Mouse (Mus musculus): ENCODE data around the gene Dnttip1.

DNA sequence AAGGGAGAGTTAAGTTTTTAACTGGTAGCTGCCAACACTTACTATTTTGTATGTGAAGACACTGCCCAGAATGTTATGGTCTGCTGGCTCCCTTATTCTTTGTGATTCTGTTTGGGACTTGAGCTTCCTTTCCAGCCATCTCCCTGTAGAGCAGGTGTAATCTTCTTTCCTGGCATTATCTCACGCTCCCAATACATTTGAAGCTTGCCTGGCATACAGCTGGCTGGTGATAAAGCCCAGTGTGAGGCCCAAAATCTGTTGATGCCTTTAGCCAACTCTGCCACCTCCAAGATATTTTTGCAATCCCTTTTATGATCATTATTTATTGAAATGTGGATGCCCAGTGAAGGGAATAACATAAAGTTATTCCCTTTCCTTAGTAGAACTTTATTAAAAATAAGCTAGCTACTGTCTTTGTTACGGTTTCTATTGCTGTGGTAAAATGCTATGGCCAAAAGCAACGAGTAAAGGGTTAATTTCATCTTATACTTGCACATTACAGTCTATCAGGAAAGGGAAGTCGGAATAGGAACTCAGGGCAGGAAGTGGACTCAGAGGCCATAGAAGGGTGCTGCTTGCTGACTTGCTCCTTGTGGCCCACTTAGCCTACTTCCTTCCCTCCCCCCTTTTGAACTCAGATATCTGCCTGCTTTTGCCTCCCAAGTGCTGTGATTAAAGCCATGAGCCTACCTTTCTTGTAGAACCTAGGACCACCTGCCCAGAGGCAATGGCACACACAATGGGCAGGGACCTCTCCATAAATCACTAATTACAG lies 14.5 kb downstream of the Dnttip1 start:
- TF ChIP-seq GATA1 (IDR thresholded peaks at IDR 0.05; ENCODE audit: low read depth, low read length) = no peak
- TF ChIP-seq CTCF (IDR thresholded peaks at IDR 0.05 in 2 of 3, conservative IDR thresholded peaks at IDR 0.05 in 1 of 3; ENCODE audit: control insufficient read depth in 1 of 3, insufficient read depth in 1 of 3, low read depth in 2 of 3, low read length in 3 of 3, poor library complexity in 1 of 3, severe bottlenecking in 1 of 3) = no peak
- no peak; a peak in 1 of 4 replicates for TF ChIP-seq EP300 (IDR thresholded peaks at IDR 0.05; ENCODE audit: low read depth in 1 of 2, low read length in 2 of 2)
- TF ChIP-seq POLR2A (IDR thresholded peaks at IDR 0.05; ENCODE audit: control insufficient read depth in 1 of 2, insufficient read depth in 1 of 2, low read depth in 1 of 2, low read length in 2 of 2, poor library complexity in 1 of 2) = no peak
- TF ChIP-seq ZMIZ1 (IDR thresholded peaks at IDR 0.05; ENCODE audit: low read depth, low read length) = no peak
- TF ChIP-seq GABPA (IDR thresholded peaks at IDR 0.05; ENCODE audit: low read depth, low read length) = no peak
- TF ChIP-seq ETS1 (IDR thresholded peaks at IDR 0.05; ENCODE audit: low read depth, low read length) = no peak

Measured in MEL (cell line).